ENCODE assay signal across 21 mouse cellular contexts in genomic region chr6:89508263-89508662, GRCm38 (mm10).
A peak's percentile ranks its signal among the peaks of the same experiment; 100 is the strongest.
DNase-seq lines count a peak whose midpoint lies in the region; ATAC-seq lines count a peak whose summit lies in the region.
"Had no signal": no experiment of that assay in that cellular context is flagged by ENCODE, and none has a peak within 500 bp of the region (broad histone marks: within the 10 kb centered on the region; RNA-seq: fewer than 3 reads in every experiment).

No protein-coding gene starts in this region.

- no peak overlapping the region for H3K4me2 ChIP-seq in midbrain, embryonic 12.5 days (replicated peaks)
- no peak overlapping the region for H3K4me2 ChIP-seq in midbrain, embryonic 13.5 days (replicated peaks)
- H3K4me2 ChIP-seq: embryonic facial prominence, embryonic 12.5 days; forebrain, embryonic 12.5 days; heart, embryonic 12.5 days; limb, embryonic 12.5 days had no signal

- H3K36me3 ChIP-seq in midbrain, embryonic 12.5 days = no peaks in the 10 kb centered on the region
- no peaks in the 10 kb centered on the region for H3K36me3 ChIP-seq in midbrain, embryonic 13.5 days
- H3K36me3 ChIP-seq: embryonic facial prominence, embryonic 12.5 days; forebrain, embryonic 12.5 days; G1E; heart, embryonic 12.5 days; limb, embryonic 12.5 days had no signal

- ATAC-seq in midbrain, embryonic 12.5 days (ENCODE audit: low FRiP score, low read depth) = no peak
- no peak for ATAC-seq in midbrain, embryonic 13.5 days
- no peak for ATAC-seq in erythroblast, adult 5-6 weeks (replicated peaks; ENCODE audit: low FRiP score, poor library complexity, severe bottlenecking)
- ATAC-seq: CD4-positive, CD25-positive, alpha-beta regulatory T cell, adult 4 months; hindbrain, embryonic 16.5 days; midbrain, embryonic 16.5 days had no signal

- H3K9ac ChIP-seq in midbrain, embryonic 12.5 days (replicated peaks) = no peak overlapping the region
- H3K9ac ChIP-seq in midbrain, embryonic 13.5 days (replicated peaks) = no peak overlapping the region
- H3K9ac ChIP-seq: embryonic facial prominence, embryonic 12.5 days; forebrain, embryonic 12.5 days; heart, embryonic 12.5 days; limb, embryonic 12.5 days; liver, embryonic 14.5 days had no signal

- no peak overlapping the region for H3K4me3 ChIP-seq in midbrain, embryonic 12.5 days
- no peak overlapping the region for H3K4me3 ChIP-seq in midbrain, embryonic 13.5 days (replicated peaks)
- H3K4me3 ChIP-seq: embryonic facial prominence, embryonic 12.5 days; forebrain, embryonic 12.5 days; heart, embryonic 12.5 days; left cerebral cortex, adult 2 months; limb, embryonic 12.5 days had no signal

- H3K4me1 ChIP-seq in midbrain, embryonic 12.5 days = 0 out of 2 replicates have a peak, but pooled peaks cover 6% of the 10 kb centered on the region
- H3K4me1 ChIP-seq in midbrain, embryonic 13.5 days (replicated peaks) = peaks cover 12% of the 10 kb centered on the region; the same call in 1 of the 2 replicates
- H3K4me1 ChIP-seq: embryonic facial prominence, embryonic 12.5 days; heart, embryonic 12.5 days; limb, embryonic 12.5 days had no signal

- intact Hi-C loops in gastrocnemius, postnatal 36 days (cut with DNase I) = no loop called here

- H3K27ac ChIP-seq in midbrain, embryonic 12.5 days (replicated peaks) = 0 out of 2 replicates have a peak overlapping the region, but pooled peaks have one; percentile 25
- H3K27ac ChIP-seq in midbrain, embryonic 13.5 days = no peak overlapping the region
- H3K27ac ChIP-seq: embryonic facial prominence, embryonic 12.5 days; forebrain, embryonic 12.5 days; kidney, postnatal 0 days; left cerebral cortex, adult 2 months; limb, embryonic 12.5 days; liver, embryonic 14.5 days; stomach, postnatal 0 days had no signal

- H3K9me3 ChIP-seq in midbrain, embryonic 12.5 days = no peaks in the 10 kb centered on the region
- H3K9me3 ChIP-seq in midbrain, embryonic 13.5 days = no peaks in the 10 kb centered on the region
- H3K9me3 ChIP-seq: embryonic facial prominence, embryonic 12.5 days; forebrain, embryonic 12.5 days; G1E; heart, embryonic 12.5 days; limb, embryonic 12.5 days had no signal

- peak; percentile 32 to 49 for DNase-seq in cerebellum, postnatal 10 days
- no peak for DNase-seq in cerebellum, postnatal 4 days (ENCODE audit: low spot score in 2 of 2)
- DNase-seq in adipocyte (ENCODE audit: low spot score) = peak; percentile 19
- DNase-seq in gastrocnemius, postnatal 36 days = no peak
- DNase-seq: kidney, adult 11 months; right cerebral cortex, postnatal 14 days had no signal

- H3K27me3 ChIP-seq in midbrain, embryonic 12.5 days = no peaks in the 10 kb centered on the region
- H3K27me3 ChIP-seq in midbrain, embryonic 13.5 days = no peaks in the 10 kb centered on the region
- H3K27me3 ChIP-seq: embryonic facial prominence, embryonic 12.5 days; forebrain, embryonic 12.5 days; heart, embryonic 12.5 days; limb, embryonic 12.5 days had no signal

Comparison
In these comparisons a context has a peak if more than half of its experiments do, and no peak if none do; other contexts are left out.
1. DNase-seq: peak in cerebellum, postnatal 10 days (2 of 2) and adipocyte (single experiment); none in cerebellum, postnatal 4 days (0 of 2) and gastrocnemius, postnatal 36 days (0 of 2).